Mouse (Mus musculus) heart, adult 2 months (tissue): ENCODE measurements around the gene Gm20388.

Source experiments
- CTCF ChIP-seq: fragments of 200-600 bp; IDR thresholded peaks from 2 replicates; pipeline ENCODE4 v1.8.1; 2022; ENCODE audit warnings: antibody characterized with exemption, mild to moderate bottlenecking, moderate library complexity
- EP300 ChIP-seq: fragments of 200-500 bp; IDR thresholded peaks from 2 replicates; pipeline ENCODE4 v1.6.1; 2011; ENCODE audit warnings: low read depth, low read length, control low read depth; ENCODE audit not compliant: insufficient read depth
- POLR2A ChIP-seq: fragments of 200-500 bp; IDR thresholded peaks from 2 replicates; pipeline ENCODE4 v1.6.1; 2011; ENCODE audit warnings: mild to moderate bottlenecking, low read depth, low read length, control low read depth; ENCODE audit not compliant: insufficient read depth

GRCm38 (mm10) chr8:120181861-120182414 is 271.3 kb downstream of the Gm20388 start:
- TF ChIP-seq CTCF (peak; percentile 32), POLR2A (no peak), EP300 (no peak)
